Mouse (Mus musculus) small intestine, adult 2 months (tissue): ENCODE measurements around the gene Dnajb5. TPM values are rescaled to one million over a fixed set of nuclear protein-coding genes. Genes with fewer than 3 reads are reported as not detected.
"Not testable (repeated sequence)": the region's sequence is repeated elsewhere in the genome, so short reads cannot be mapped to it uniquely, and the experiment has no call there.

Experiments used
- H3K27ac ChIP-seq: fragments of 200-500 bp; 2 replicates; pipeline ENCODE4 v1.5.1; 2012; ENCODE audit warnings: low read depth, low read length, control low read depth, inconsistent platforms; ENCODE audit not compliant: insufficient read depth
- H3K27me3 ChIP-seq: fragments of 200-500 bp; 2 replicates; pipeline ENCODE4 v1.6.1; 2012; ENCODE audit warnings: mild to moderate bottlenecking, moderate library complexity, low read length, inconsistent platforms; ENCODE audit not compliant: control insufficient read depth, insufficient read depth
- H3K36me3 ChIP-seq: fragments of 200-500 bp; 2 replicates; pipeline ENCODE4 v1.6.1; 2012; ENCODE audit warnings: mild to moderate bottlenecking, low read length, control low read depth, inconsistent platforms; ENCODE audit not compliant: control insufficient read depth, insufficient read depth
- H3K4me1 ChIP-seq: fragments of 200-500 bp; 2 replicates; pipeline ENCODE4 v1.6.1; 2012; ENCODE audit warnings: low read length, inconsistent platforms, mixed read lengths; ENCODE audit not compliant: control insufficient read depth, insufficient read depth, insufficient read length
- H3K4me3 ChIP-seq: fragments of 200-500 bp; 2 replicates; pipeline ENCODE4 v1.5.1; 2012; ENCODE audit warnings: low read depth, mild to moderate bottlenecking, control low read depth, inconsistent platforms, low read length, moderate library complexity
- CTCF ChIP-seq: fragments of 200-500 bp; IDR thresholded peaks from 2 replicates; pipeline ENCODE4 v1.5.1; 2012; ENCODE audit warnings: low read depth, mild to moderate bottlenecking, control low read depth, inconsistent platforms, low read length, moderate library complexity, mixed read lengths; ENCODE audit not compliant: insufficient replicate concordance, insufficient read length; ENCODE audit errors: extremely low read depth
- POLR2A ChIP-seq: fragments of 200-500 bp; IDR thresholded peaks from 2 replicates; pipeline ENCODE4 v1.6.1; 2012; ENCODE audit warnings: low read depth, mild to moderate bottlenecking, control low read depth, inconsistent platforms, low read length, moderate library complexity
- WGBS: fragments of 180-500 bp; shearing (Covaris S2); methylation state at CpG from one replicate; pipeline ENCODE4 v1.1.7; 2018; 5-methylcytosine and 5-hydroxymethylcytosine counted together
- polyA plus RNA-seq: library from polyadenylated mRNA; depleted of rRNA; stranded (reverse); fragments of >200 nt; gene quantifications from 2 replicates; pipeline ENCODE4 v1.2.3, GENCODE M21; 2012

Gene Dnajb5
- polyA plus RNA-seq, 1 experiment = 6.5 TPM

DNA sequence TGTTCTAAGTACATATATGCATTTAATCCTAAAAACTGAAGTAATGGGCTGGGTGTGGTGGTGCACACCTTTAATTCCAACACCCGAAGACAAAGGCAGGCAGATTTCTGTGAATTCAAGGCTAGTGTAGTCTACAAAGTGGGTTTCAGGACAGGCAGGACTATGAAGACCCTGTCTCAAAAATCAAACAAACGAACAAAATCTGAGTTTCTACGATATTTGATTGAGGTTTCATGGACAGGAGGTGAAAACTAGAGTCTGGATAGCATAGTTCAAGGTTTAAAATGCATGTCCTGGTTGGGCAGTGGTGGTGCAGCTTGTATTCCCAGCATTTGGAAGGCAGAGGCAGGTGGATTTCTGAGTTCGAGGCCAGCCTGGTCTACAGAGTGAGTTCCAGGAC, 19.7 kb downstream of the Dnajb5 start, which contains the start of gene 1700022I11Rik:
TSS of gene 1700022I11Rik (plus strand) at position 301 of the 400 bp plus-strand sequence.
- TF ChIP-seq CTCF (no peak), POLR2A (no peak)
- Histone ChIP-seq H3K4me1 (no peaks in the 10 kb centered on the region), H3K27ac (no peak within 1 kb of the TSS), H3K36me3 (no peaks in the 10 kb centered on the region), H3K4me3 (no peak within 1 kb of the TSS), H3K27me3 (no peaks in the 10 kb centered on the region)
- 82% methylated on average over 4 of the region's 4 CpGs for WGBS

GRCm38 (mm10) chr4:42972952-42973351, 23.3 kb downstream of the Dnajb5 start:
- WGBS = 77% methylated on average over 4 of the region's 4 CpGs
- TF ChIP-seq POLR2A (no peak), CTCF (no peak)
- Histone ChIP-seq H3K4me3 (no peak overlapping the region), H3K27ac (no peak overlapping the region), H3K27me3 (no peaks in the 10 kb centered on the region), H3K4me1 (no peaks in the 10 kb centered on the region), H3K36me3 (0 out of 2 replicates have a peak, but pooled peaks cover under 1% of the 10 kb centered on the region)

DNA sequence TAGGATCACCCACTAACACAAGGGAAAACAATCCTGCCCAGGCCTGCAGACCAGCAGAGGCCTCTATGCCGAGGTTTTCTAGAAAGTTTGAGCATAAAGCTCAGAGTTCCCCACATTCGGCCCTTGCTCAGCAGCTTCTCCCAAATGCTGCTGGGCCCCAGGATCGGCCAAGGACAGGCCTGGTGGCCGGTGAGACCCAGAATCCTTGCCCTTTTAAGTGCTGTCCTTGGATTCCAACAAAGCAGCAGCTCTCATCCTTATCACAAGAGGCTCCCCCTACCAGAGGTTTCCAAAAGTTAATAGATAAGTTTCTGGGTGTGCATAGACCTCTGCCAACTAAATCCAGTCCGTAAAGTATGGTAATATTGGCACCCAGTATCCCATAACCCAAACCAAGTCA, 24.3 kb downstream of the Dnajb5 start:
- H3K27ac ChIP-seq = no peak overlapping the region
- no peak overlapping the region for H3K4me3 ChIP-seq
- TF ChIP-seq POLR2A (no peak), CTCF (no peak)
- WGBS = 76% methylated on average over 5 of the region's 5 CpGs
- peaks cover 6% of the 10 kb centered on the region for H3K36me3 ChIP-seq
- no peaks in the 10 kb centered on the region for H3K4me1 ChIP-seq
- no peaks in the 10 kb centered on the region for H3K27me3 ChIP-seq

- no peak overlapping the region for H3K4me3 ChIP-seq
- H3K27ac ChIP-seq = no peak overlapping the region
- H3K27me3 ChIP-seq = no peaks in the 10 kb centered on the region
- no peak for TF ChIP-seq POLR2A
- TF ChIP-seq CTCF = no peak
- WGBS = 89% methylated on average over 4 of the region's 4 CpGs
- H3K36me3 ChIP-seq = peaks cover 32% of the 10 kb centered on the region
- H3K4me1 ChIP-seq = no peaks in the 10 kb centered on the region
Observed at GRCm38 (mm10) chr4:42978062-42978461, 28.4 kb downstream of the Dnajb5 start.

GRCm38 (mm10) chr4:42980467-42980866, 30.9 kb downstream of the Dnajb5 start:
- not testable (repeated sequence) for H3K4me1 ChIP-seq, H3K27ac ChIP-seq, H3K27me3 ChIP-seq, H3K4me3 ChIP-seq
- WGBS = 74% methylated on average over 8 of the region's 8 CpGs
- H3K36me3 ChIP-seq = peaks cover 53% of the 10 kb centered on the region

- TF ChIP-seq POLR2A (no peak), CTCF (no peak)
- 92% methylated on average over 1 of the region's 1 CpGs for WGBS
- no peaks in the 10 kb centered on the region for H3K4me1 ChIP-seq
- no peak overlapping the region for H3K27ac ChIP-seq
- H3K4me3 ChIP-seq = no peak overlapping the region
- no peaks in the 10 kb centered on the region for H3K27me3 ChIP-seq
- peaks cover 85% of the 10 kb centered on the region for H3K36me3 ChIP-seq
Observed at GRCm38 (mm10) chr4:42988296-42988695, 38.7 kb downstream of the Dnajb5 start.

DNA sequence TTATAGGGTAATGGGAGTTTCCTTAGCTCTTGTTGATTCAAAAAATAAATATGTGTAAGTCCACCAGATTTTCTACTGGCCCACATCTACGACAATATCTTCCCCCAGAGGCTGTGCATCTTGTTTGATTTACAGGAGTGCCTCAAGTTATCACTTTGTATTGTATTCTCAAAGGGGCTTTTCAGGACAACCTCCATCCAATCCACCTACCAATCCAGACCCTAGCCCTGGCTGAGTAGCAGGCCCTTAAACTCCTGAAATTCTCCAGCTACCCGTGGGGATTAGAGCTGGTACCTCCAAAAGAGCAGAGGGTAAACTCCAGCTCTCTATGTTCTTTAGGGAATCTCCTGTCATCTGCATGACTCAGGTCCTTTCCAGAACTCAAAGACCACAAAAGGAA, 48.4 kb downstream of the Dnajb5 start:
- Histone ChIP-seq H3K27ac (no peak overlapping the region), H3K4me3 (no peak overlapping the region), H3K36me3 (peaks cover 26% of the 10 kb centered on the region), H3K27me3 (no peaks in the 10 kb centered on the region), H3K4me1 (peaks cover 7% of the 10 kb centered on the region)
- no peak for TF ChIP-seq POLR2A
- TF ChIP-seq CTCF = no peak
- WGBS = 28% methylated on average over 2 of the region's 2 CpGs

GRCm38 (mm10) chr4:42999451-43000140, 50.0 kb downstream of the Dnajb5 start:
- Histone ChIP-seq H3K27me3 (no peaks in the 10 kb centered on the region), H3K4me1 (peaks cover 12% of the 10 kb centered on the region), H3K4me3 (peak overlapping the region; percentile 100), H3K27ac (peak overlapping the region; percentile 96), H3K36me3 (peaks cover 10% of the 10 kb centered on the region)
- TF ChIP-seq CTCF = no peak
- TF ChIP-seq POLR2A = no peak; the same call in 1 of the 2 replicates
- WGBS = under 1% methylated on average over 50 of the region's 51 CpGs

DNA sequence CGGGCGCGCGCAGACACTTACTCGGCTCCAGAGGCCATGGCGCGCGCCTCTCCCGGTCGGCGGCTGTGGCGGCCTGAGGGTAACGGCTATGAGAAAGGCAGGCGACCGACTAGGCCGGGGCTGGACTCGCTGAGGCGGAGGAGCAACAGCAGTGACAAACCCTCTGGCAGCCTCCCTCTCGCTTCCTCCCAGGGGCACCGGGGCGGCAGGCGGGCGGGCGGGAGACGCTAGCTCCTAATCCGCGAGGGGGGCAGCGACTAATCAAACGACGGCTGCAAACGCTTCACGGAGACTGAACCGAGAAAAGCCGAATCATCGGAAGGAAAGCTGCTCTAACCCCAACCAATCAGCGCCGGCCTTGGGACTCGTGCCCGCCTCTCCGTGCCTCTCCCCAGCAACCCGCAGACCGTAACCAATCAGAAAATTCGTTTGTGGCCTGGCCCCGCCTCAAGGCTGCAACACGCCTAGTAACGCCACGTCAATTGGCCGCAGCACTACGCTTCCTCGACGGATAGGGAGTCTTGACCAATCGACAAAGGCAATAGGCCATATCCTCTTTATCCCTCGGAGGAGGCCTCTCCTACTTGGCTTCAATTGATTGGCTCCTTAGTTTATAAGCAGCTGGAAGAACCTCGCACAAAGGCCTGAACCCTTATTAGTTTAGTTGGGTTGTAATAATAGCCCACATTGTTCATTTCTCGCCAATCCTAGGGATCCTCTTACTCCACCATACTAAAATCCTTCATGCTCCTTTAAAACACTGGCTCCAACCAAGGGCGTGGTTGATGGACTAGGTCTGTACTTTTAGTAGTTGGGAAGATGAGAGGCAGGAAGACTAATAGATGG, 50.8 kb downstream of the Dnajb5 start, which contains the start of gene Vcp:
TSS of gene Vcp (minus strand) at position 367 of the 846 bp plus-strand sequence.
- Histone ChIP-seq H3K4me3 (peak within 1 kb of the TSS; percentile 100), H3K27ac (peak within 1 kb of the TSS; percentile 96), H3K4me1 (peaks cover 12% of the 10 kb centered on the region)
- 1% methylated on average over 49 of the region's 56 CpGs for whole genome bisulfite sequencing
- not testable (repeated sequence) for H3K36me3 ChIP-seq, H3K27me3 ChIP-seq
